Mouse (Mus musculus) testis, postnatal 10 days (tissue): ENCODE data around the gene Dip2c.

ENCODE experiments used
- DNase-seq: peaks from one replicate; pipeline ENCODE4 v3.0.0; 2021; ENCODE audit warnings: low spot score

The Dip2c gene

GRCm38 (mm10) chr13:9669246-9669645 is 392.9 kb downstream of the Dip2c start:
- no peak for DNase-seq

- DNase-seq: peak; percentile 19
These were observed 397.8 kb downstream of the Dip2c start for GRCm38 (mm10) chr13:9674126-9674525.

- DNase-seq: no peak
These were observed 405.2 kb downstream of the Dip2c start for GRCm38 (mm10) chr13:9681492-9681891.

GRCm38 (mm10) chr13:9683280-9683679 is 407.0 kb downstream of the Dip2c start:
- DNase-seq: no peak

- no peak for DNase-seq
These were observed 408.0 kb downstream of the Dip2c start for GRCm38 (mm10) chr13:9684153-9684923.

GRCm38 (mm10) chr13:9686261-9686660 is 409.9 kb downstream of the Dip2c start:
- no peak for DNase-seq

GRCm38 (mm10) chr13:9686765-9687164 is 410.4 kb downstream of the Dip2c start:
- DNase-seq: no peak

- DNase-seq: no peak
These were observed 413.0 kb downstream of the Dip2c start for GRCm38 (mm10) chr13:9689366-9689765.

GRCm38 (mm10) chr13:9692876-9693275 is 416.5 kb downstream of the Dip2c start:
- no peak for DNase-seq

- no peak for DNase-seq
These were observed 418.3 kb downstream of the Dip2c start for GRCm38 (mm10) chr13:9694651-9695050.

GRCm38 (mm10) chr13:9695403-9695802 is 419.1 kb downstream of the Dip2c start:
- no peak for DNase-seq

GRCm38 (mm10) chr13:9695809-9696208 is 419.5 kb downstream of the Dip2c start:
- no peak for DNase-seq

- no peak for DNase-seq
These were observed 421.0 kb downstream of the Dip2c start for GRCm38 (mm10) chr13:9697340-9697739.

- DNase-seq: no peak
These were observed 426.4 kb downstream of the Dip2c start for GRCm38 (mm10) chr13:9702615-9703235.

GRCm38 (mm10) chr13:9706720-9707119 is 430.4 kb downstream of the Dip2c start:
- no peak for DNase-seq

GRCm38 (mm10) chr13:9708433-9709240 is 432.3 kb downstream of the Dip2c start:
- DNase-seq: no peak

- DNase-seq: no peak
These were observed 436.1 kb downstream of the Dip2c start for GRCm38 (mm10) chr13:9712409-9712808.

GRCm38 (mm10) chr13:9712971-9713370 is 436.6 kb downstream of the Dip2c start:
- DNase-seq: no peak

- DNase-seq: no peak
These were observed 437.3 kb downstream of the Dip2c start for GRCm38 (mm10) chr13:9713462-9714134.

GRCm38 (mm10) chr13:9715224-9715623 is 438.9 kb downstream of the Dip2c start:
- DNase-seq: no peak
